Comparison of ENCODE assay signal across 8 mouse cellular contexts in genomic region chr14:121878176-121878858, GRCm38 (mm10). TPM values are rescaled to one million over a fixed set of nuclear protein-coding genes. Genes with fewer than 3 reads are reported as not detected.
DNase-seq lines count a peak whose midpoint lies in the region; ATAC-seq and TF ChIP-seq lines count a peak whose summit lies in the region.

Gene Ubac2 (plus strand): TSS chr14:121878620.

- H3K9ac ChIP-seq in embryonic facial prominence, embryonic 15.5 days, result peak within 1 kb of the TSS; percentile 83
- peak within 1 kb of the TSS; percentile 92 for H3K9ac ChIP-seq in limb, embryonic 14.5 days (ENCODE audit: low read depth, low read length, severe bottlenecking)
- peak within 1 kb of the TSS; percentile 84 for H3K9ac ChIP-seq in midbrain, postnatal 0 days (replicated peaks; ENCODE audit: low read length, poor library complexity, severe bottlenecking)

- no peaks in the 10 kb centered on the region; the same call in 1 of the 2 replicates for H3K27me3 ChIP-seq in embryonic facial prominence, embryonic 15.5 days
- no peaks in the 10 kb centered on the region for H3K27me3 ChIP-seq in limb, embryonic 14.5 days (ENCODE audit: control insufficient read depth, insufficient read depth, low read length)
- H3K27me3 ChIP-seq in midbrain, postnatal 0 days (ENCODE audit: insufficient read depth, low read length), result no peaks in the 10 kb centered on the region

- DNase-seq in 416B (ENCODE audit: low read depth), result peak; percentile 98
- peak; percentile 97 for DNase-seq in heart, adult 8-10 months (ENCODE audit: low spot score)
- peak; percentile 99 for DNase-seq in kidney, adult 9 months
- peak; percentile 98 for DNase-seq in limb, embryonic 14.5 days (ENCODE audit: low spot score)
- DNase-seq in midbrain, postnatal 0 days (ENCODE audit: low spot score), result peak; percentile 99
- DNase-seq in spleen, postnatal 14 days (ENCODE audit: low spot score in 2 of 2), result peak; percentile 94 to 96

- no peaks in the 10 kb centered on the region for H3K36me3 ChIP-seq in embryonic facial prominence, embryonic 15.5 days
- no peaks in the 10 kb centered on the region for H3K36me3 ChIP-seq in limb, embryonic 14.5 days (ENCODE audit: control insufficient read depth, insufficient read depth, low read length)
- no peaks in the 10 kb centered on the region for H3K36me3 ChIP-seq in midbrain, postnatal 0 days (ENCODE audit: insufficient read depth, low read length)

- WGBS in bone marrow, adult 2 months, result under 1% methylated on average over 60 of the region's 61 CpGs
- WGBS in embryonic facial prominence, embryonic 15.5 days, result under 1% methylated on average over 61 of the region's 61 CpGs
- under 1% methylated on average over 55 of the region's 61 CpGs for WGBS in limb, embryonic 14.5 days
- WGBS in midbrain, postnatal 0 days, result under 1% methylated on average over 49 of the region's 61 CpGs

- TF ChIP-seq CTCF in bone marrow, adult 2 months (IDR thresholded peaks at IDR 0.05; ENCODE audit: control insufficient read depth, insufficient read depth, low read length), result peak; percentile 13; the same call in 1 of the 2 replicates
- peak; percentile 37; the same call in 1 of the 2 replicates for TF ChIP-seq CTCF in midbrain, postnatal 0 days (IDR thresholded peaks at IDR 0.05)

- H3K4me1 ChIP-seq in bone marrow, adult 2 months (ENCODE audit: control insufficient read depth, insufficient read depth, low read length), result peaks cover 3% of the 10 kb centered on the region
- H3K4me1 ChIP-seq in embryonic facial prominence, embryonic 15.5 days, result peaks cover 22% of the 10 kb centered on the region
- H3K4me1 ChIP-seq in limb, embryonic 14.5 days (ENCODE audit: control insufficient read depth, insufficient read depth, low read length), result peaks cover 9% of the 10 kb centered on the region
- H3K4me1 ChIP-seq in midbrain, postnatal 0 days (ENCODE audit: insufficient read depth, low read length), result no peaks in the 10 kb centered on the region; the same call in 1 of the 2 replicates

- peak within 1 kb of the TSS; percentile 96 for H3K4me3 ChIP-seq in bone marrow, adult 2 months (replicated peaks; ENCODE audit: control insufficient read depth, low read depth, low read length)
- H3K4me3 ChIP-seq in embryonic facial prominence, embryonic 15.5 days (replicated peaks), result peak within 1 kb of the TSS; percentile 87
- peak within 1 kb of the TSS; percentile 92 for H3K4me3 ChIP-seq in limb, embryonic 14.5 days (replicated peaks; ENCODE audit: low read length)
- H3K4me3 ChIP-seq in midbrain, postnatal 0 days (ENCODE audit: low read depth, low read length), result peak within 1 kb of the TSS; percentile 74

- no peaks in the 10 kb centered on the region for H3K9me3 ChIP-seq in embryonic facial prominence, embryonic 15.5 days (replicated peaks)
- no peaks in the 10 kb centered on the region for H3K9me3 ChIP-seq in limb, embryonic 14.5 days (ENCODE audit: control insufficient read depth, low read length)
- H3K9me3 ChIP-seq in midbrain, postnatal 0 days (ENCODE audit: low read length), result no peaks in the 10 kb centered on the region

- ATAC-seq in embryonic facial prominence, embryonic 15.5 days (ENCODE audit: insufficient number of reproducible peaks, low FRiP score, low TSS enrichment, low read depth), result peak; percentile 98
- ATAC-seq in limb, embryonic 14.5 days (ENCODE audit: low FRiP score, low read depth), result peak; percentile 98
- peak; percentile 99 for ATAC-seq in midbrain, postnatal 0 days (ENCODE audit: low FRiP score)

- H3K27ac ChIP-seq in bone marrow, adult 2 months (ENCODE audit: control insufficient read depth, insufficient read depth, low read depth, low read length, poor library complexity), result peak within 1 kb of the TSS; percentile 99
- peak within 1 kb of the TSS; percentile 92 for H3K27ac ChIP-seq in embryonic facial prominence, embryonic 15.5 days (replicated peaks)
- H3K27ac ChIP-seq in limb, embryonic 14.5 days (replicated peaks; ENCODE audit: low read depth, low read length), result peak within 1 kb of the TSS; percentile 92
- peak within 1 kb of the TSS; percentile 60 for H3K27ac ChIP-seq in midbrain, postnatal 0 days (ENCODE audit: low read depth, low read length)

- H3K4me2 ChIP-seq in embryonic facial prominence, embryonic 15.5 days (replicated peaks), result peak within 1 kb of the TSS; percentile 90
- peak within 1 kb of the TSS; percentile 89 for H3K4me2 ChIP-seq in limb, embryonic 14.5 days (replicated peaks; ENCODE audit: low read depth, low read length, severe bottlenecking)
- H3K4me2 ChIP-seq in midbrain, postnatal 0 days (ENCODE audit: low read depth, low read length, poor library complexity, severe bottlenecking), result peak within 1 kb of the TSS; percentile 93

- TF ChIP-seq POLR2A in bone marrow, adult 2 months (IDR thresholded peaks at IDR 0.05; ENCODE audit: borderline replicate concordance, control insufficient read depth, low read depth, low read length), result peak; percentile 80; the same call in 1 of the 2 replicates
- peak; percentile 25; the same call in 1 of the 2 replicates for TF ChIP-seq POLR2A in limb, embryonic 14.5 days (IDR thresholded peaks at IDR 0.05; ENCODE audit: borderline replicate concordance, extremely low read depth, insufficient read depth, insufficient read length)

RNA-seq across cellular contexts. Expression of gene Ubac2, which starts in this region (rescaled TPM):
- polyA plus RNA-seq in bone marrow, adult 2 months (2011; ENCODE audit: insufficient read depth, insufficient read length, low replicate concordance, missing spikeins), result 9.4 and 21.6 TPM in 2 replicates
- 67.3 and 67.5 TPM in 2 replicates for polyA plus RNA-seq in embryonic facial prominence, embryonic 15.5 days (2015; fragmentation: Nextera tagmentation; extraction: Ambion mirVana)
- 10 to 100 TPM; 30.4 to 31.5 (median 30.8) TPM for total RNA-seq in heart, adult 8-10 months (2022)
- polyA plus RNA-seq in limb, embryonic 14.5 days (2012; rRNA removed), result 46.3 and 64.2 TPM in 2 replicates
- polyA plus RNA-seq in limb, embryonic 14.5 days (2014; fragmentation: Nextera tagmentation; extraction: Ambion mirVana), result 66.9 and 70.7 TPM in 2 replicates
- total RNA-seq in midbrain, postnatal 0 days (2014; rRNA removed), result 39.8 and 43.6 TPM in 2 replicates
- polyA plus RNA-seq in midbrain, postnatal 0 days (2015; fragmentation: Nextera tagmentation; extraction: Ambion mirVana), result 50.9 and 51.7 TPM in 2 replicates

Comparison
In these comparisons a context has a peak if more than half of its experiments do, and no peak if none do; other contexts are left out.
1. Peak in every context shown above with its lines: DNase-seq, ATAC-seq, H3K4me3 ChIP-seq and H3K27ac ChIP-seq.